Mouse (Mus musculus): Measurements from ENCODE around the gene Il1rapl1.

- TF ChIP-seq TAL1 (IDR thresholded peaks at IDR 0.05; ENCODE audit: low read length): no peak
- no peak for TF ChIP-seq GATA1 (IDR thresholded peaks at IDR 0.05; ENCODE audit: low read length)
Observed at GRCm38 (mm10) chrX:88117858-88118257, 2.4 kb upstream of the Il1rapl1 start.

Data from erythroblast, embryonic 14.5 days (primary cell).